Mouse (Mus musculus): Measurements from ENCODE around the gene Tox2.

Gene Tox2

DNA sequence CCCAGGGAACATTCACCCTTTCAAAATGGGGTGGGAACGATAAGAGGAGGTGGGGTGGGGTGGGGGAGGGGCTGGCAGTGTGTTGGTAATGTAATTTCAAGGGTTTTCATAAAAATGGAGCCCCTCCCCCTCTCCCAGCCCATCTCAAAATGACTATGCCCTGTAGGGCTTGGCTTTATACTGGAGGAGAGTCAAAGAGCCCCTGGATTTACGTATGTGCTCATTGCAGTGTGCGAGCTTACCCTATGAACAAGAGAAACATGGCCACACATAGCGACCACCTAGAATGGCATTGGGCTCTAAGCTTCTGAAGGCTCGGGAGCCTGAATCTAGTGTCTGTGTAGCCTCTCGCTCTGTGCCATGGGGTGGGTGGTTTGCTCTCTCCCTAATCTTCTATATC lies 51.3 kb downstream of the Tox2 start:
- no peak for DNase-seq (ENCODE audit: low spot score in 2 of 2)

DNA sequence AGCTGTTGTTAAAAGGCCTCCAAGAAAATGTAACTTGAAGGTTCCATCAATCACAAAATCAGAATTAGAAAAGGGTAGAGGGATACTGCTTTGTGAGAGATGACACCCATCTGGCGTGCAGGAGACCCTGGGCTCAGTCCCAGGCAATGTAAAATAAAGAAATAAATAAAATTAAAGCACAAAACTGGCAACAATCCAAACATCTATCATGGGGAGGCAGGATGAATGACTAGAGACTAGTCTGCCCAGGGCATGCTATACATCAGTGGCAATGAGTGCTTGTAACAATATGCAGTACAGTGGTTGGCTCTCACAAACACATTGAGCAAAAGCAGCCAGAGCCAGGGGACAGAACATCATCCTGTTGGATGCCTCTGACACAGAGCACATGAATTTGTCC lies 53.8 kb downstream of the Tox2 start:
- DNase-seq (ENCODE audit: low spot score in 2 of 2), result no peak

GRCm38 (mm10) chr2:163261362-163262054 lies 58.6 kb downstream of the Tox2 start:
- peak in 1 of 2 experiments; percentile 23 for DNase-seq (ENCODE audit: low spot score in 2 of 2)

- DNase-seq (ENCODE audit: low spot score in 2 of 2), result no peak
Observed at GRCm38 (mm10) chr2:163262055-163262420, 59.1 kb downstream of the Tox2 start.

- DNase-seq (ENCODE audit: low spot score in 2 of 2), result no peak
Observed at GRCm38 (mm10) chr2:163267097-163267496, 64.2 kb downstream of the Tox2 start.

- no peak for DNase-seq (ENCODE audit: low spot score in 2 of 2)
Observed at GRCm38 (mm10) chr2:163271581-163272492, 68.9 kb downstream of the Tox2 start.

DNA sequence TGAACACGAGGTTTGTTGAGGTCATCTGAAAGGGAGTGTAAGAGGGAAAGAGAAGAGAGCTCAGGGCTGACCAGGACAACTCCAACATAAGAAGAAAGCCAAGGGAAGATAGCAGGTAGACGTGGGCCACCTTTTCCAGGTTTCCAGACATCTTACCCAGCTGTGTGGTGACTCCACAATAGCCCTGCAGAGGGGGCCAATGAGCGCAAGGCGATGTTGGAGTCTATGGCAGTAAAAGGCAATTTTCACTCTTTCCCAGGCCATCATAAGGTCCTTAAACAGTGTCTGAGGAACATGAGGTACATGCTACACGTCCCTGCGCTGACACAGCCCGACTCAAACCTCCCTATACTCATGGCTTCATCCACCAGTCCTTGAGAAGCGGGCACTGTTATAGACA lies 70.9 kb downstream of the Tox2 start:
- no peak for DNase-seq (ENCODE audit: low spot score in 2 of 2)

GRCm38 (mm10) chr2:163275986-163276385 lies 73.1 kb downstream of the Tox2 start:
- no peak for DNase-seq (ENCODE audit: low spot score in 2 of 2)

- no peak for DNase-seq (ENCODE audit: low spot score in 2 of 2)
Observed at GRCm38 (mm10) chr2:163277979-163278378, 75.1 kb downstream of the Tox2 start.

DNA sequence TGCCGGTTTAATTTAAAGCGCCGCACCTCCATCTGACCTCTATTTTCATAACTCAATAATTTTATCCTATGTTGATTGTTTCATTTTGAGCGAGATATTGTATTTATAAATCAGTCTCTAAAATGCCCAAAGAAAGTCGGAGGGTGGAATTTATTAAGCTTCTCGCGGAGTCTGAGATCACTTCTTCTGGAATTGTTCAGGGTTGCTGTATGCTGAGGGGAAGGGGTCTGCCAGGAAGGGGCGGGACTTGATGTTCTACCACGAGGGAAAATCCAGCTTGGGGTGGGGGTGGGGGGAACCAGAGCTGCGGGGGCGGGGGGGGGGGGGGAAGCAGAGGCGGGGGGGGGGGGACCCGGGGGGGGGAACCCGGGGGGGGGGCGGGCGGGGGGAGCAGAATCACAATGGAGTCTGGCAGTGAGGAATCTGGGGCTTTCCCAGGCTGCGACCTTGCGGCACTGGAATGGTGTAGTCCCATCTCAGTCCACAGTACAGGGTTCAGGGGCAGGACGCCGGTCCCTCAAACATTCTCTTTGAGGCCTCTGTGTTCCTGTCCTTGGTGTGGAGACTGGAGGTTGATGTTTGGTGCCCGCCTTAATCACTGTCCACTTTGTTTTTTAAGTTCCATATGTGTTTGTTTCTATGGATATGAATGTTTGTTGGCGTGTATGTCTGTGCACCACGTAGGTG lies 77.9 kb downstream of the Tox2 start:
- DNase-seq (ENCODE audit: low spot score in 2 of 2), result no peak

DNA sequence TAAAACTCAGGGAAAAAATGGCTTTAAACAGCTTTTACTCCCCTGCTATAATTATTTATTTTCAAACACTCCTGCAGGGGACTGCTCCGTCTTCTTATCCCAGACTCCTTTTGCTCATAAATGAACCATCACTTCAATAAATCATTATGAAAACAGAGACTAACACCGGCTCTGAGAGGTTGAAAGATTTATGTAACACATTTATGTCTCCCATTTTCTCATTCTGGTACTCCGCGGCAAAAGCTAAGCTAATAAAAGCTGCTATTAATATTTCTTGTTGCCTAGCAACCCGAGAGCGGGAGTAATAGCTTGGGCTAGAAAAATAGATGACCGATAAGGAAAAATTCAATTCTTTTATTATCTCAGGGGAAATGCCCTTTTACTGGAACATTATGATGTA lies 81.9 kb downstream of the Tox2 start:
- no peak for DNase-seq (ENCODE audit: low spot score in 2 of 2)

GRCm38 (mm10) chr2:163285335-163285734 lies 82.4 kb downstream of the Tox2 start:
- no peak for DNase-seq (ENCODE audit: low spot score in 2 of 2)

DNA sequence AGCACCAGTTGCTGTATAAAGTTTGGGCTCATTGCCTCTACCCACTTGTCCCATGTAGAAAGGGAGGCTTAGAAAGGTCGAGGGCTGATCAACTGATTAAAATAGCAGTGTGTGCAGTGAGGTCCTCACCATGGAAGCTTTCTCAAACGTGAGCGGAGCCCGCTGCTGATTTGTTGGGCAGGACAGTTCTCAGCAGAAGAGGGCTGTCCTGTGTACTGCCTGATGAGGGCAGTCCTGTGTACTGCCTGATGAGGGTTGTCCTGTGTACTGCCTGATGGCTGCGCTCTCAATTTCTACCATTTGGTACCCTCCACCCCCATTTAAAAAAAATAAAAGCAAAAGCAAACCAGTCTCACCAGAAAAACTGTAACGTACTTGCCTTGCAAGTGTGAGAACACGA lies 82.8 kb downstream of the Tox2 start:
- DNase-seq (ENCODE audit: low spot score in 2 of 2), result no peak

GRCm38 (mm10) chr2:163288881-163289379 lies 86.0 kb downstream of the Tox2 start:
- DNase-seq (ENCODE audit: low spot score in 2 of 2), result peak in 1 of 2 experiments; percentile 9

GRCm38 (mm10) chr2:163296999-163297630 lies 94.2 kb downstream of the Tox2 start:
- DNase-seq (ENCODE audit: low spot score in 2 of 2), result no peak

GRCm38 (mm10) chr2:163300069-163301060 lies 97.4 kb downstream of the Tox2 start:
- peak in 1 of 2 experiments; percentile 38 for DNase-seq (ENCODE audit: low spot score in 2 of 2)

- DNase-seq (ENCODE audit: low spot score in 2 of 2), result no peak
Observed at GRCm38 (mm10) chr2:163301641-163302040, 98.7 kb downstream of the Tox2 start.

DNA sequence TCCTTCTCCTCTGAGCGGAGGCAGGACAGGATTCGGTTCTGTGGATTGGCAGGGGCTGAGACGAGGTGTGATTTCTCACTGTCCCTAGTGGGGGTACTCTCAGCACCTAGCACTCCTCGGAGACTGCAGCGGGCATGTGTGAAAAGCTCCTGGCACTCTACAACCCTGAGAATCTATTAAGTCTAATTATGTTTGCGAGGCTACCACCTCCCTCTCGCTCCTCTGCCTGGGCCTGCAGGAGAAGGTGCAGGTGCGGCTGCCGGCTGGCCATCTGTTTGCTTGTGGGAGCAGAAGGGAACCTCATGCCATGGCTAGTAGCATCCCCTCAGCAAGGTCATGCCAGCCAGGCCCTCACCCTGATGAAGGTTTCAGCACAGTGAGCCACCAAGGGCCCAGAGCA lies 100.1 kb downstream of the Tox2 start:
- no peak for DNase-seq (ENCODE audit: low spot score in 2 of 2)

DNA sequence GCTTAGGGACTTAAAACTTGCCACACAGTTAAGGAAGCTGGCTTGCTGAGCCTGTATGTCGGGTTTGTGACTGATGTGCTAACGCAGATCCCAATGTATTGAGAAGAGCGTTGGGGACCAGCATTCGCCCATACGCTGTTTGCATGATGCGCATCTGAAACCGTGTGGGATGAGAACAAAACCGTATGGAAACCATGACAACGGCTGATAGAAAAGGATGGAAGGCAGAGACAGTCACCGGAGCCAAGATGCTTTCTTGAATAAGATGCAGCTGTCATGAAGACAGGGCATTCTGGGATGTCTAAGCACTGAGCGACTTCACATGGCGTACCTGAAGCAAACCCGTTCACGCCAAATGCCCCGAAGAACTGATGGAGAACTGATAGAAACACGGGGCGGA lies 106.5 kb downstream of the Tox2 start:
- DNase-seq (ENCODE audit: low spot score in 2 of 2), result no peak

DNA sequence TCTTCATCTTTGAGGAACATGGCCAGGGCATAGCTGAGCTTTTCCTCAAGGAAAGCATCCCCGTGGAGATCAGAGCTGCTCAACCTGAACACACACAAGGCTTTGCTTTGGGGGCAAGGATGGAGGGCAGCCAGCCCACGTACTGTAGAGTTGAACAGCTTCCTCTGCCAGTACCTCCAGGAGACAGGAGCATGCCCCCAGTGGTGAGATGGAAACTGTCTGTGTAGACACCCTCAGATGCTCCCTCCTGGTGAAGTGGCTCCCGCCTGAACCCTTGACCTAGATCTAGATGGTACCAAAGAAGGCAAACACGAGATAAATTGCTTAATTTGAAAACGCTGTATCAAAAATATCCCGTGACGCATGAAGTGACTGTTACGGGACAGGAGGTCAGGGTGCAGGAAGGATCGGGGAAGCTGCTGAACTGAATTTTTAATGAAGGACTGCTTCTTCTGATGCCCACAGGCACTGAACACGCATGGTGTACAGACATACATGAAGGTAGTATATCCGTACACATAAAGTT lies 107.3 kb downstream of the Tox2 start:
- DNase-seq (ENCODE audit: low spot score in 2 of 2), result no peak

Measured in urinary bladder, postnatal 36 days (tissue).